12 mouse cellular contexts compared by ENCODE assay signal in genomic region chr12:46138646-46139045, GRCm38 (mm10).
DNase-seq lines count a peak whose midpoint lies in the region; TF ChIP-seq lines count a peak whose summit lies in the region.
"Had no signal": no experiment of that assay in that cellular context is flagged by ENCODE, and none has a peak within 500 bp of the region (broad histone marks: within the 10 kb centered on the region; RNA-seq: fewer than 3 reads in every experiment).

No protein-coding gene starts in this region.

- no peaks in the 10 kb centered on the region for H3K9me3 ChIP-seq in heart, embryonic 10.5 days
- H3K9me3 ChIP-seq: hindbrain, embryonic 10.5 days; liver, embryonic 15.5 days had no signal

- no peaks in the 10 kb centered on the region for H3K36me3 ChIP-seq in heart, embryonic 10.5 days
- H3K36me3 ChIP-seq in thymus, adult 2 months (ENCODE audit: control insufficient read depth, insufficient read depth, low read length) = no peaks in the 10 kb centered on the region
- H3K36me3 ChIP-seq: hindbrain, embryonic 10.5 days; liver, embryonic 15.5 days had no signal

- WGBS in heart, embryonic 10.5 days = 85% methylated on average over 2 of the region's 2 CpGs
- WGBS in thymus, adult 2 months = 88% methylated on average over 2 of the region's 2 CpGs

- no peaks in the 10 kb centered on the region for H3K4me1 ChIP-seq in heart, embryonic 10.5 days
- H3K4me1 ChIP-seq in thymus, adult 2 months (replicated peaks; ENCODE audit: control insufficient read depth, insufficient read depth, low read length) = no peaks in the 10 kb centered on the region
- H3K4me1 ChIP-seq: hindbrain, embryonic 10.5 days; liver, embryonic 15.5 days had no signal

- no peak overlapping the region for H3K4me3 ChIP-seq in heart, embryonic 10.5 days
- H3K4me3 ChIP-seq in thymus, adult 2 months (ENCODE audit: control insufficient read depth, insufficient read depth, low read length) = no peak overlapping the region
- H3K4me3 ChIP-seq: hindbrain, embryonic 10.5 days; liver, embryonic 15.5 days had no signal

- peak; percentile 64 for DNase-seq in heart, adult 8-10 months (ENCODE audit: low spot score)
- DNase-seq in heart, embryonic 10.5 days (ENCODE audit: low spot score) = no peak
- DNase-seq in Muller cell, postnatal 12 days (ENCODE audit: inconsistent ontology term) = peak; percentile 46
- DNase-seq in brain, embryonic 14.5 days (ENCODE audit: low read depth) = peak; percentile 51
- DNase-seq in heart, postnatal 14 days = peak; percentile 38 to 56
- DNase-seq in thymus, adult 2 months = no peak
- no peak for DNase-seq in kidney, postnatal 36 days
- DNase-seq: adrenal gland, postnatal 25 days; kidney, adult 11 months; thymus, adult 18-20 months had no signal

- no peak for TF ChIP-seq CTCF in brain, embryonic 14.5 days (IDR thresholded peaks at IDR 0.05; ENCODE audit: borderline replicate concordance, extremely low read depth, insufficient read depth, insufficient read length)
- no peak for TF ChIP-seq CTCF in thymus, adult 2 months (IDR thresholded peaks at IDR 0.05; ENCODE audit: borderline replicate concordance, control insufficient read depth, extremely low read depth, insufficient read depth, low read length, poor library complexity)

- no peak overlapping the region for H3K27ac ChIP-seq in heart, embryonic 10.5 days
- H3K27ac ChIP-seq in thymus, adult 2 months (ENCODE audit: control insufficient read depth, insufficient read depth, low read length) = no peak overlapping the region
- H3K27ac ChIP-seq: hindbrain, embryonic 10.5 days; liver, embryonic 15.5 days had no signal

- H3K27me3 ChIP-seq in heart, embryonic 10.5 days (ENCODE audit: insufficient read depth, poor library complexity, severe bottlenecking) = no peaks in the 10 kb centered on the region
- no peaks in the 10 kb centered on the region for H3K27me3 ChIP-seq in thymus, adult 2 months (ENCODE audit: control insufficient read depth, insufficient read depth, low read length)
- H3K27me3 ChIP-seq: liver, embryonic 15.5 days had no signal

- intact Hi-C loops in heart, postnatal 14 days (cut with DNase I) = no loop called here

- TF ChIP-seq POLR2A in brain, embryonic 14.5 days (IDR thresholded peaks at IDR 0.05; ENCODE audit: borderline replicate concordance, extremely low read depth, insufficient read depth, insufficient read length, poor library complexity, severe bottlenecking) = no peak
- no peak for TF ChIP-seq POLR2A in thymus, adult 2 months (IDR thresholded peaks at IDR 0.05; ENCODE audit: control insufficient read depth, extremely low read depth, insufficient read depth, low read length, poor library complexity)

Comparison
In these comparisons a context has a peak if more than half of its experiments do, and no peak if none do; other contexts are left out.
1. DNase-seq: peak in heart, adult 8-10 months (single experiment), Muller cell, postnatal 12 days (single experiment), brain, embryonic 14.5 days (single experiment) and heart, postnatal 14 days (2 of 2); none in heart, embryonic 10.5 days (single experiment), thymus, adult 2 months (single experiment) and kidney, postnatal 36 days (0 of 2).